Mouse (Mus musculus) cerebellum, adult 9-10 months (tissue): ENCODE data around the gene Ttc21b.
"Not testable (repeated sequence)": the region's sequence is repeated elsewhere in the genome, so short reads cannot be mapped to it uniquely, and the experiment has no call there.

Experiments used
- DNase-seq: peaks from one replicate; pipeline ENCODE4 v3.0.0; 2022

The Ttc21b gene

DNA sequence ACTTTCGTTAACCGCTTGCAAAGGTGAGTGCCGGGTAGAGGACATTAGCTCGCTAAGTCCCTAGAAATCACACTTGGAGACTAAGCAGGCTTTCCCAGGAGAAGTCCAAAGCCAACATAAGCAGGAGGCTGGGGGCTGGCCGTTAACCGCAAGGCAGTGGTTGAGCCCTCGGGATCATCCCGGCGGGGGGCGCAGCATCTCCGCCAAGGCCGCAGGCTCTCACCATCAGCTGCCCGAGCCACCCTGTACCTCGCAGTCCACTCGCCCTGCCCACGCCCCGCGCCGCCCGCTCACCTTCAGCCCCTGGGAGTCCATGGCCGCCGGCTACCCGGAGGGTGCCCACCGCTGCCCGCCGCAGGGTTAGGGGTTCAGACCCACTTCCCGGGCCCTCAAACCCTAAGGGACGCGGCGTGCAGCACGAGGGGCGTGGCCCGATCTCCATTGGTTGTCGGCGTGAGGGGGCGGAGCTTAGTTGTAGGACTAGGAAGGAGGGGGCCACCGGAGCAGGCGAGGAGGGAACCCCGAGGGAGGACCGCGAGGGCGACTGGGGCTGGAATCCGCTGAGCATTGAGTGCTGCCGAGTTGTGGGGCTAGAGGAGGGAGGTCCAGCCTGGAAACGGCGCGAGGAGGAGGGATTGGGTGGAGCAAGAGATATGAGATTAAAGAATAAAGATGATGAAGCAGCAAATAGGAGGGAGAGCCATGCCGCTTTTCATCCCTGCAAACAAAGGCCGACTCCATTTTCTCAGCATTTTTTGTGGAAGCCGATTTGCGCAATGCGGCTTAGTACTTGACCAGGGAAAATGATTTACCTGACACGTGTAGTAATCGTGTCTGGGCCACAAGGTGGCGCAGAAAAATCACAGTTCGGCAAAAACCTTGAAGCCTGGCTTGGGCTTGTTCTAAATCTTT, at the start of gene Ttc21b:
Gene Ttc21b, minus strand, starts transcription at position 398 of the 912 bp plus-strand sequence.
- DNase-seq = peak; percentile 98

DNA sequence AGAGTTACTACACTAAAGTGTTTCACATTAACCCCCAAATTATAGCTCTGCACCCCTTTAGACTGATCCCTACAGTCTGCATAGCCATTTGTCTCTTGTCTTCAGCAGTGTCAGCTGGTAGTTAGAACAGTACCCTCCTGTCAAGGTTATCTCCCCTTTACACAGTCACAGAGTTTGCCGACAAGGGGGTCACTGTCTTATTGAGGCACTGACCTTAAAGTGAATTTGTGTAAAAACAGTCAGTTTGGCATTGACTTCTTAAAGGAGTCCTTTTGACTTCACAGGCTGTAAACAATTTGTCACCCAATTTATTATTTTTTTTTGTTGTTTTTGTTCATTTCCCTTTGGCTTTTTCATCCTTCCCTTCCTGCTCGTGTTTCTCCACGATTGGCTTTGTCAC, 16.1 kb upstream of the Ttc21b start:
- DNase-seq = no peak

DNA sequence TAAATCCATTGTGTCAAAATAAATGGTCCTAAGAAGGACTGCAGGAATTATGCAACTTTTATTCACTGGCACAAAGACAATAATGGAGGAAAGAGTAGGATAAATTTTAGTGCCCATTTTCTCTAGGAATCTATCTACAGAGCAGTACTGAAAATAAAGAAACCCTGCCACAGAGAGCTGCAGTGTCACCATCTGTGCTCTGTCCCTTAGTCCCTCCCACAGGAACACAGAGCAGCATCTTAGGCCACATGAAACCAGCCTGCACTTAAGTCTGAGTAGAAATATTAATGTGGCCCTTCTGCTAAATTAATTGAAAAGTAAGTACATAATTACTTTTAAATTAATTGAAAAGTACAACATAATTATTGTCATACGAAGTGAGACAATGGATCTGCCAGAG, 12.4 kb downstream of the Ttc21b start:
- DNase-seq = no peak

DNA sequence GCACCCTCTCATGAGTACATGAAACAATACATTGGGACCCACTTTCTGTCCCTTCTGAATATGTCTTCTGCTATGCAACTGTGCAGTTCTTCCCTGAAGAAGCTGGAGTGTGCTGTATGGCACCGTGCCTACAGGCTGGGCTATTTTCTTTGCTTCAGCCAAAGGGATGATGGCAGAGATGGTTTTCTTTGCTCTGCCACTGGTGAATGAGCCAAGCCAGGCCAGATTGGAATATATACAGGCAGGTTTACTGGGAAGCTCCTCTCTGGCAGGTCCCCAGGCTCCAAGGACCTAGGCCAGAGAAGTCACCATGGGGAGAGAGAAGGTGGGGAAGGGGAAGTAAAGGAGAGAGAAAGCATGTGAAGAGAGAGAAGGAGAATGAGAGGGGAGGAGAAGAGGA, 16.1 kb downstream of the Ttc21b start:
- DNase-seq = peak; percentile 47

DNA sequence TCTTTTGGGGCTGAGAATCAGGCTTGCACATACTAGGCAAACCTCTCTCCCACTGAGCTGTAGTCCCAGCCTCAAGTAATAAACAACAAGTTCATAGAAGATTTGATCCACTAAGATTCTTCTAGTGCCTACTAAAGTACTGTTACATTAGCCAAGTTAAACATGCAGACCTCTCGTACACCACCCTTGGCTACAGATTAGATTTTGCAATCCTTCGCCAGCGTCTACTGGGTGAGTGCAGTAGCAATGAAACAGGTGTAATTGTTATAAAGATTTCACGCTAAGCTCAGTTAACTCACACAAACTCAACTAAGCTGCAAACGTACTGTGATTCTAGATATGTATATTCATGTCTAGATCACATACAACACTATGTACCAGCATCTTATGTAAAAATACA, 17.5 kb downstream of the Ttc21b start:
- DNase-seq = no peak

DNA sequence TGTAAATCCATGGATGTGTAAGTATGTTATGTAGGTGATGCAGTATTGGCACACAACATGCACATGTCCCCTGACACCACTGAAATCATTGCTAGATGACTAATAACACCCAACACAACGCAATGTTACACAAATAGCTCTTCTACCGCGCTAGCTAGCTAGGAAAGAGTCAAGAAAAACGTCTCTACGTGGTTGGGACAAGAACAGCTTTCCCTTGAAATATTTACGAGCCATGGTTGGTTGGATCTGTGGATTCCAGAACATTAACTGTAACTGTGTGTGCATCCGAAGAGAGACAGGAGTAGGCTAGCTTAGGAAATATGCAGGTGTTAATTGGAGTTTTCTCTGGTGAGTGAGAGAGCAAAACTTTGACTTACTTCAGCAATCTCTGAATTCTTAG, 35.5 kb downstream of the Ttc21b start:
- DNase-seq = no peak

DNA sequence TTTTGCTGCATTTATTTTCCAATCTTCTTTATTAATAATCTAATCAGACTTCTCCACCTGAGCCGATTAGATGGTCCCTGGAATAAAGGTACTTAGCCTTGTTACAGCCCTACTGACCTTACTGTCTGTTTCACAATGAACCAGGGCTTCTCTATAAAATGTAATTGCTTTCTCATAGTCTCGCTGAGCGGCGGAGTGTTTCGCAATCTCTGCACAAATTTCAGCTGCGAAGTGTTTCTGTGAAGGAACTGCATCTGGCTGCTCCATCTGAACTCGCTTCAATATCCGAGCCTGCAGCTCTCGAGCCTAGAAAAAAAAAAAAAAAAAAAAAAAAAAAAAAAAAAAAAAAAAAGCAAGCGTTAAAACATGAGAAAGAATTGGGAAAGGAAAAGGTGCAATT, 46.5 kb downstream of the Ttc21b start:
- no peak for DNase-seq

DNA sequence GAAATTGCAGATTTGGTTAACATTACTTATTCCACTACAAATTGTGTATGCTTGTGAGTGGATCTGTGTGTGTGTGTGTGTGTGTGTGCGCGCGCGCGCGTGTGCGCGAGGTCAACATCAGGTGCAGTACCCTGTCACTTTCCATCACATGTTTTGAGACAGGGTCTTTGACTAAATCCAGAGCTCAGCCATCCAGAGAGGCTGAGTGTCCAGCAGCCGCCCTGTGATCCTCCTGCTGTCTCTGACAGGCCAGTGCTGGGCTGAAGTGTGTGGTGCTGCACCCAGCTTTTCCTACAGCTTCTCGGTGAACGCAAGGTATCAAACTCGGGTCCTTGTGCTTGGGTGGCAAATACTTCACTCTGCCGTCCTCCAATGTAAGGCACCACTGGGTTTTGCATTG, 47.1 kb downstream of the Ttc21b start:
- no peak for DNase-seq

DNA sequence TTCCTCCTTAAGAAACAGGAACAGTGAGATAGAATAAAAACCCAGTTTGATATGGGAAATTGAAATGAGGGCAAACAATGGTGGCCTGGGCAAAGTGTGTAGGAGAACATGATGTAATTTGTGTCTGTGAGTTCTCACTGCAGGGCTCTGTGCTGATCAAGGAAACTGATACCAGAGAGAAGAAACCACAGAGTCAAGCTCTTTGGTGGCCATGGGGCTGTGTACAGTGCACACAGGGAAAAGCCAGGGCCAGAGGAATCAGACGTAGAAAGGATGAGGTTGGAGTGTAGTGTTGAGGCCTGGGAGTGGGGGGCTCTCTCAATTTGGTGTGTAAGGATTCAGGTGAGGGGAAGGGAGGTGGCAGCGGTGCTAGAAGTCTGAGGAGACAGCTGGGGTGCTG, 49.6 kb downstream of the Ttc21b start:
- no peak for DNase-seq

DNA sequence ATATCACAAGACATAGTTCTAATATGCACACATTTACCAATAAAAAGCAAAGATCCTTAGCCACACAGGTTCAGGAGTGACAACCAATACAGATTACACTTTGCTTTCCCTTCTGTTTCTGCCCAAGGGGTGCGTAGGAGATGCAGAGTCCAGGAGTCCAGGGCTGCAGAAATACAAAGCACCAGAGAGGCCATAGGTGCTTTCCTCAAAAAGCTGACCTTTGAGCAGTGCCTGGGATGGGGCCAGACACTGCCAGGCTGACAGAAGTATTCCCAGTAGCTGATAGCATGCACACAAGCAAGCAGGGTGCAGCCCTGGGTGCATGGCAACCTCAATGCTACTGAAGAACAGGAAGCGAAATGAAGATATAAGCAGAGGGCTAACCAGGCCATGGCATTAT, 52.2 kb downstream of the Ttc21b start:
- DNase-seq = no peak

DNA sequence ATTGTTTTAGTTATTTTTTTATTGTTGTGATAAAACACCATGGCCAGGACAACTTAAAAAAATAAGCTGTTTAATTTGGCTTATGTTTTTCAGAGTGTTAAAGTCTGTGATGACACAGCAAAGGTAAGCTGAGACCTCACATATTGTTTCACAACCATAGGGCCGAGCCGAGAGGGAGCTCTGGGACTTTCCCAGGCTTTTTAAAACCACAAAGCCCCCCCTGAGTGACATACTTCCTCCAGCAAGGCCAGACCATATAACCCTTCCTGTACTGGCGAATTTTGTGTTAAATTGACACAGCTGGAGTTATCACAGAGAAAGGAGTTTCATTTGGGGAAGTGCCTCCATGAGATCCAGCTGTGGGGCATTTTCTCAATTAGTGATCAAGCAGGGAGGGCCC, 56.2 kb downstream of the Ttc21b start:
- DNase-seq = no peak

DNA sequence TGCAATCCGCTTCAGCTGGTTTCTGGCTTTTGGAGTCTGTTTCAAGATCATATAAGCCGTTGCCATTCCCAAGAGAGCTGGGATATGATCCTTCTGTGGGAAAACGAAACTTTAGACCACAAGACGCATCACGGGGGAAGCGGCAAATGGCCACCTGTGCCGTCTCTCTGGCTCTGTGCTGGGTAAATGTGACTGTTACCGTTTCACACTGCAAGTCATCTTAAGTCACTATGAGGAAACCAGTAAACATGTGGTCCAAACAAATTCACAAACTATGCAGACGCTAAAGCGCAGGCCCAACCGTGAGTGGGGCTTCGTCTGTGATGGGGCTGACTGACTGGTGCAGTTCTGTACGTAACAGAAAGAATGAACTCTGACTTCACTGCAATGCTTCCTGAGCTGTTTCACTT, 64.7 kb downstream of the Ttc21b start:
- DNase-seq = no peak

DNA sequence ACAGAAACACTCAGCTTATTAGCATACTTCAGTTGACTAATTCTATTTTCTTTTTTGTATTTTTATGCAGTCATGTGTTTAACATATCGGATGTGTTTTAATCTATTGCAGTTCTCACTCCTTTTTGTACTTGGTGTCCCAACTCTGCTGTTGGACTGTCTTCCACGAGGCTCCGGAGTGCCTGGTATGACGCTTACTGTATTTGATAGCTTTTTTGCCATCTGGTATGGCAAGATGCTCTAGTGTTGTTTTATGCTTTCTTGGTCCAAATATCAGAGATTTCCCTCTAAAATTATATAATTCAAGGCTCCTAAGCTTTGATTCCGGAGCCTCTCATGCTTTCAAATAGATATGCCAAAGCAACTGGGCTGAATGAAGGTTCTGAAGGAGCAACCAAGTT, 66.3 kb downstream of the Ttc21b start:
- DNase-seq = no peak

DNA sequence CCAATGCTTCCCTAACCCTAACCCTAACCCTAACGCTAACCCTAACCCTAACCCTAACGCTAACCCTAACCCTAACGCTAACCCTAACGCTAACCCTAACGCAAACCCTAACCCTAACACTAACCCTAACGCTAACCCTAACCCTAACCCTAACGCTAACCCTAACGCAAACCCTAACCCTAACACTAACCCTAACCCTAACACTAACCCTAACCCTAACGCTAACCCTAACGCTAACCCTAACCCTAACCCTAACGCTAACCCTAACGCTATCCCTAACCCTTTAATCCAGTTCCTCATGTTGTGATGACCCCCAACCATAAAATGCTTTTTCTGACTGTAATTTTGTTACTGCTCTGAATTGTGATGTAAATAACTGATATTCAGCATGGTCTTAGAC, 67.2 kb downstream of the Ttc21b start:
- not testable (repeated sequence) for DNase-seq

DNA sequence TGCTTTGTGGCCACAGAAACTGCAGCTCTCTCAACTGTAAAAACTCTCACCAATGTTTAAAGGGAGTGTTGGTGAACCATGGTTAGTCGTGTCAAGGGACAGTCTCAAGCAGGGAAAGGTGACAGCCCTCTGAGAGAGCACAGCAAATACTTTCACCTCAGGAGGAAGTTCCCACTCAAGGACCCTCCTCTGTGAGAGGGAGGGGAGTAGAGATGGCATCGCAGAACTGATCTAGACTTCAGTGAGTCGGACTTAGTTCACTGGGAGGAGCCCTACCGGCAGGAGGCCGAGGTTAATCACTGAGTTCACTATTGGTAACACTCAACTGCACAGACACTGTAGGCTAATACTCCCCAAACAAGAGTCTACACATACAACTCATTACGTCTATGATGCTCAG, 68.9 kb downstream of the Ttc21b start:
- no peak for DNase-seq

DNA sequence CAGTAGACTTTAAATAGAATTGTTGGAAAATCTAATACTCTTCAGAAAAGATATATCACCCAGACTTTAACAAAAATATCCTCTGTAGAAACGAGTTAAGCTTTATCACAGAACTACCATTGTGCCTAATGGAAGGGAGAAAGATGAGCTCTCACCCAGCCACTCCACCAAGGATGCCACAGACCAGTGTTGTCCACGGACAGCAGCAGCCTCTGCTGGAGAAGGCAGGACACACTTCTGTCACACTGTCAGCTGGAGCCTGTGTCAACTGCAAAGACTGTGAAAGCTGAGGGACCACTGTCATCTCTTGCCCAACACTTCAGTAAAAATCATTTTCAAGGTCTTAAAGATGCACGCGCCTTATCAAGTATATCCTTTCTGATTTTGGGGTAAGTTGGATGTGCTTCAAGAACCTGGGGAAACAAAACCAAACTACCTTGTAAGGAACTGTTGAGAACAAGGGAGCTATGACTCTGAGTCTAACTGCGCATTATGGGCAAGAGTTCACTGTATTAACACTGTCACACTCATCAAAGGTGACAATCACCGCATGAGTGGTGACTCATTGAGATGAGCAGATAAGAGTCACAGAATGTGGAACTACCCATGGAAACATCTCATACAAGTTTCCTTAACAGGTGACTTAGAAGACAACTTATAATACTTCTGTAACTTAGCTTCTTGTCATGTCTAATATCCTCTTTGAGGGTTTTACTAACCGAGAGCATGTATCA, 71.8 kb downstream of the Ttc21b start:
- peak; percentile 15 for DNase-seq

DNA sequence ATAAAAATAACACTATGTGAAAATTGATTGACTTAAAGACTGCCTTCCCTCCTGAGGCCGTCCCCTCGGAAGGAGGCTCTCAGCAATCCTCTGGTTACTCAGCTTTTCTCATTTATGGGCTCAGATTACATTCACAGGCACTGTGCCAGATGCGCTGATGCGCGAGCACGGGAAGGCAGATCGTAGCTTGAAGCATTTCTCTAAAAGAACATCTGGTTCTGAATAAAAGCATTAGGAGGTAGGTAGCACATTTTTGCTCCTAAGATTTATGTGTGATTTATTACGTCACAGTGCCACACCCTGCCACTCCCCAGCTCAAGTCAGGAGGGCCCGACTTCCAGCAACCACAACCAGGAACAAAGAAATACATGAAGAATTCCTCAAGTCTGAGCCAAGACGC, 76.1 kb downstream of the Ttc21b start:
- no peak for DNase-seq

DNA sequence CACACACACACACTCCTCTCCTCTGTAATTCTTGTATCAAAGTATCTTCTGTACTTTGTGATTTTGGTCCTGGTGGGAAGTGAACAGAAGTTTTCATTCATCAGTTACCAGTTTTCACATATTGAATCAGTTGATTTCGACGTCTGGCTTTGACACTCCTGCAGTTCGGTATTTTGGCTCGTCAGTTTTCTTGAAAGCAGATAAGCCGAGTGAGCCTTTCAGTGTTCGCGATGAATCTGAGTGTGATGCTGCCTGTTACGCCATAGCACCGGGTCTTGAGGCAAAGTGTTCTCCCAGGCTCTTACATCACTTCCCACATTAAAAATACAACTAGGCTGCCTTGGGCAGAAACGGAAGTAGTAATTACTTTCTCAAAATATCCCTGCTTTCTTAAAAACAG, 76.6 kb downstream of the Ttc21b start:
- DNase-seq = no peak

DNA sequence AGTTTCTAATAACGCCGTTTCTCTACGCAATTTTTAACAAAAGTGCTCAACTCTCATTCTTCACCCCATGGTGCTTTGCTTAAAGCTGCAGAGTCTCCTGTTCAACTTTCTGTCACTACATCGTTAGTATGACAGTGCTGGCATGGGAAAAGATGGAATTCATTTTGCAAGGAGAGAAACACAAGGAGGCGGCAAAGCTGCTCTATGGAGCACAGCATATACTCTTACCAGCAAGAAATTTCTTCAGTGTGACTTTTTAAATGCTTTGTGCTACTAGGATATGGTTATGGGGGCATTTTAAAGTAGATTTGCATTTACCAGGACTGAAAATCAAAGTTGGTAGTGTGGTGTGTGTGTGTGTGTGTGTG, 77.6 kb downstream of the Ttc21b start:
- no peak for DNase-seq

DNA sequence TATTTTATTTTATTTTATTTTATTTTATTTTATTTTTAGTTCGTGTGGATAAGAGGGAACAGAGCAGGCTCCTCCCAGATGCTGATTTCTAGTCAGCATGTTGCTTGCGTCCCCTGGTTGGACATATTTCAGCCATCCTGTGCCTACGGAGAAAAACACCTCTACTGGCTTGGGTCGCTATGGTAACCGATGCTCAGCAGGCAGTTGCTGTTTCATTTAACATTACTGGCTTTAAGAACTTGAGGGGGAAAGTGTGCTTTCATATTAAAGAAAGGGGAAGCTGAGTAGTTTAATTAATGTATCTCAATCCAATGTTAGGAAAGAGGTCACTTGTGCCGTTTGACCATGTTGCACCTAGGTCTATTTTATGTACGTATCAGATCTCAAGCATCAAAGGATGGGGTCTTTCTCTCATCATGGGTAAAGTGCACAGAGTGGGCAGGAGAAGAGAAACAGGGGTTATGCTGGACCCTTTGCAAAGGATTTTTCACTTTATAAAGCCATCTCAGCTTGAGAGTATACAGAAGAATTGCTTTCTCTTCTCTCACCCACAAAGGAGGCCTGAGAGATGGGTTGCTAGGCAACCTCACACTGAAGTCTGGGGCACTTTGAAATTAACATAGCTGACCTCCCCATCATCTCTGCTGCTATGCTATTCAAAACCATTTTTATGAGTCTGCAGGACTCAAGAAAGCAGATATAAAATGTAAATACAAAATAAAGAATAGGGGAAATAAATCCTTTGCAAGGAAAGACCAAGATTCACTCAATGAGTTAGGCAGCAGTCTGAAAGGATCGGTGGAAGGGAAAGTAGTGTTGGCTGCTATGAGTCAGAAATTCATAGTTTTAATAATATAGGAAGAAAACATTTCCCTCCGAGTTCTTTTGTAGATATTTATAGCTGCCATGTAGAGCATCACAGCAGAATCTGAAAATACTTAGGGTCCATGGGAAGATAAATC, 78.2 kb downstream of the Ttc21b start:
- DNase-seq = no peak

DNA sequence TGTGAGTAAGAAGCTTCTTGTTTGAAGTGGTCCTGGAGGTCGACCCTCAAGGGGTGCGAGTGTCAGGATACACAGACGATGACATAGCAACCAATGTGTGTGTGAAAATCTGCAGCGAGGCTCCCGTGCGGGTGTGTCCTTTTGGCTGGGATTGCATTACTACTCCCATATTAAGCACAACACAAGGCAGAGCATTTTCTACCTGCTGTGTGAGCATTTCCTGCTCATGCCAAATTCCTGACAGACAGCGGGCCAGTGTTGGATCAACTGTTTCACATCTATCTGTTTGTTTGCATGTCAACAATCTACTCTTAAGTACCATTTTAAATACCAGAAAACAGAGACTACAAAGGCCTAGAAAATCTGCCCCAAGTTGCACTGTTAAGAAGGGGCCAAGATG, 79.4 kb downstream of the Ttc21b start:
- no peak for DNase-seq

DNA sequence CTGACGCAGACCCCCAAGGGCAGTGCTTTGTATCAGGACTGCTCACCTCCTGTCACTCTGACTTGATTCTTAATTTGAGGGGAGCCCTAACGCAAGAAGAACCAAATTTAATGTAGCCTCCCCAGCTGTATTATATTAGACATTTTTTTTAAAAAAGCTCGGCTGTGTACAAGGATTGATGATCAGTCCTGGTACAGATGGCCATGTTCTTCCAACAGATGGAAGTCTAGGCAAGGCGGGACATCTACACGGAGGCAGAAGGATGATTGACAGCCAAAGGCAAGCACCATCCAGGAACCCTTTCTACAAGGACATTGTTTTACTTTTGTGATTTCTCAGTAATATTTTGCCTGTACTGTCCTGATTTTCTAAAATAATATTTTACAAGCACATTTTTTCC, 83.3 kb downstream of the Ttc21b start:
- no peak for DNase-seq

DNA sequence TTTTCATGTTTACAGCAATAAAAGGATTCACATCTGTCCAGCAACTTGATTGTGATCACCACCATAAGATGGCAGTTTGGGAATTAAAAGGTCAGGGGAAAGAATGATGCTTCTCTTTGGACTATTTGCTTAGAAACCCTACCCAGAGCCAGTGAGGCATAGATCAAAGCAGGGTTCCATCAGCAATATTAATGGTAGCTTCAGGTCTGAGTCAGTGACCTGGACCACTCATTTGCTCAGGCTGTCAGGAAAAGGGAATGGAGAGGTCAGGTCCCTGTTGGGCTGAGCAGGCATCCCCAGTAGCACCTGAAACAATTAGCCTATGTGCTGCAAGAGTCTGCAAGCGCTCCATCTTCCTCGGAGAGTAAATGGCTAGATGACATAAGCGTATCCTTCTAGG, 84.8 kb downstream of the Ttc21b start:
- DNase-seq = no peak
